Mouse (Mus musculus): ENCODE results near the gene Serpina3m.
A peak's percentile ranks its signal among the peaks of the same experiment; 100 is the strongest.
"Not testable (repeated sequence)": the region's sequence is repeated elsewhere in the genome, so short reads cannot be mapped to it uniquely, and the experiment has no call there.

Serpina3m gene

DNA sequence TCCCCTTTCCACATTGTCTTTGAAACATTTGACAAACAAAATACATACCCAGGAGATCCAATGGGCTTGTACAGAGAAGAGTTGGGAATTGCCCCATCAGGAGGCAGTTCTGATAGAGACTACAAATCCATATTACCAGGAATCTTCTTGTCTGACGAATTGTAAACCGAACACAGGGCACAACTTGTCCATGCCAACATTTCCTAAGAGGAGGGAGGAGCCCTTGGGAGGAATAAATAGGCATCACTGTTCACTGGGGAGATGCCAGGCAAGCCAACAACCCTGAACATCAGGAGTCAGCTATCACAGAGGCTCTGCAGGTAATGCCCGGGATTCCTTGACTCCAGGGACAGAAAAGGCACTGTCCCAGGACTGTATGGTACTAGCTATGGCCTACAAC lies at the start of gene Serpina3m, which contains the start of gene Serpina3k:
TSS of gene Serpina3m (plus strand) at position 261 of the 400 bp plus-strand sequence.
TSS of gene Serpina3k (plus strand) at position 261 of the 400 bp plus-strand sequence.
- not testable (repeated sequence) for DNase-seq (ENCODE audit: inconsistent ontology term)

GRCm38 (mm10) chr12:104289872-104290271 lies 48.4 kb upstream of the Serpina3m start:
- DNase-seq (ENCODE audit: inconsistent ontology term): no peak

DNA sequence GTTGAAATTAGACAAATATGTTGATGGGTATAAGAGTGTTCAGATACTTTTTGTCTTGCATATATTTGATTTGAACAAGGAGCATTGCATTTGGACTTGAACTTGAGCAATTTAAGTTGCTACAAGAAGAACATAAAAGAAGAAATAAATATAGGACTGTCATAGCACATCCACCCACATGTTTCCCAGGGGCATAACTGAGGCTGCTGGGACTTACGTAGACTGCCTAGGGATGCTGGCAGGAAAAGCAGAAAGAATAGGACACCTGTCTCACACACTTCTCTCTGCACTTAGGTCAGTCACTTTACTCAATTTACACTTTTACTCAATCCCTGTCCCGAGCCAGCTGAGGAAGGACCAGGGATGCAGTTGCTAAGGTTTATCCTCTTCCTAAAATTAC lies 44.3 kb upstream of the Serpina3m start:
- DNase-seq (ENCODE audit: inconsistent ontology term): no peak

GRCm38 (mm10) chr12:104298049-104298448 lies 40.2 kb upstream of the Serpina3m start:
- no peak for DNase-seq (ENCODE audit: inconsistent ontology term)

GRCm38 (mm10) chr12:104305991-104306390 lies 32.3 kb upstream of the Serpina3m start:
- no peak for DNase-seq (ENCODE audit: inconsistent ontology term)

DNA sequence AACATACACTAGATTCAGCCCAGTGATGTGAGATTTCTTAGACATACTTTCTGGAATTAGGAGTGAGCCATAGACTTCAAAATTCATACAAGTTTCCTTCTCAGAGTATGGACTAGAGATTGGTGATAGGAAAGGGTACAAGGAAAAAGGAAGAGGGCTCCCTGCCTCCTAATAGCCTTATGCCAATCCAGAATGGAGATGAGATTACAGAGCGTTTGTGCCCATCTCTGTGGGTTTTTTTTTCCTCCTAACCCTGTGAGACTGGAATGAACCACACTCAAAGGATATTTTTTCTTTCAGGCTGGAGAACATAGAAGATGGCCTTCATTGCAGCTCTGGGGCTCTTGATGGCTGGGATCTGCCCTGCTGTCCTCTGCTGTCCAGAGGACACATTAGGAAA lies 24.0 kb upstream of the Serpina3m start, which contains the start of gene Serpina3j:
TSS of gene Serpina3j (plus strand) at position 301 of the 400 bp plus-strand sequence.
- DNase-seq (ENCODE audit: inconsistent ontology term): no peak

DNA sequence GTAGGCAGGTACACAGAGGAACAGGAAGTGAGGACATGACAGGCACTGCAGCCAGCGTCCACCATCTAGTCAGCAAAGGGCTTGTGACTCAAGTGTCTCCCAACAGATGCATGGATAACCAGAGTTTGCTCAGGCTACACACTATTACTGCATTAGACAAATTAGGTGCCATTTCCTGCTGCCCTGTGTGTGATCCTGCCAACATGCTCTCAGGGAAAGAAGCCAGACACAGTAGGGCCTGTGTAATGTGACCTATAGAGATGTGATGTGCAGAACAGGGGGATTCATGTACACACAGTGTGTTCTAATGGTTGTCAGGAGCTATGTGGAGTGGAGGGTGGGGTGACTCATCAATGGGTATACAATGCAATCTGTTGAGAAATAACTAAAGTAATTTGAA lies 15.8 kb upstream of the Serpina3m start:
- DNase-seq (ENCODE audit: inconsistent ontology term): peak; percentile 0

- DNase-seq (ENCODE audit: inconsistent ontology term): no peak
Observed at GRCm38 (mm10) chr12:104331701-104332100, 6.6 kb upstream of the Serpina3m start.

- DNase-seq (ENCODE audit: inconsistent ontology term): not testable (repeated sequence)
Observed at GRCm38 (mm10) chr12:104336873-104337272, 1.4 kb upstream of the Serpina3m start.

DNA sequence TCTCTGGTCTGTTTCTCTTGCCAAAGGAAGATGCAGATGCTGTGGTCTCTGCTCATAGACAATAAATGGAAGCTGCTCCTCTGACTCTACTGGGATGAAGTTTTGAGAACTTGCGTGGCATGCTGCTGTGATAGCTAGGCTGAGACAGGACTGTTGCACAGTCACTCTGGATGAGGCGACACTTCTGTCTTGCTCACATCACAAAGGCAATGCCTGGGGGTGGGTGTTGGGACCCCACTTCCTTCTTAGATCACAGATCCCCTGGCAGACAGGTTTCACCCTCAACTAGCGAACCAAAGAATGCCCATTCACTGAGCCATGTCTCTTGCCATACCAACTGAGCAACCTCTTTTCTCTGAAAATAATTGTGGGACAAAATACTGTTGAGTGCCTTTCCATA lies 419 bp downstream of the Serpina3m start:
- no peak for DNase-seq (ENCODE audit: inconsistent ontology term)

DNA sequence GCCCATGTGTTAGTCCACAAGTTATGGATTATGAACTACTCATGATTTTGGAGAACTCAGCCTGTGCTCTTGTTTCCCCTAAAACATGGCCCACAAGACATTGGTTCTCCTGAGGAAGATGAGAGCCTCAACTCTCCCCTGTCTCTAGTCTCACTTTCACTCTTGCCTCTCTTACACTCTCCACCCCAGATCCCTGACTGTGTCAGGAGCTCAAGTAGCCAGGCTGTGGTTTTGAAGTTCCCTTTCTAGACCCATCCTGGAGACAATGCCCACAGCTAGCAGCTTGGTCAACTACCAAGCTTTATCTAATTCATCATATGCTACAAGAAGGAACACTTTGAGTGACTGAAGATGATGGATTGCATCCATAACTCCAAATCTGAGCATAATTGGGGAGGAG lies 4.2 kb downstream of the Serpina3m start:
- DNase-seq (ENCODE audit: inconsistent ontology term): not testable (repeated sequence)

DNA sequence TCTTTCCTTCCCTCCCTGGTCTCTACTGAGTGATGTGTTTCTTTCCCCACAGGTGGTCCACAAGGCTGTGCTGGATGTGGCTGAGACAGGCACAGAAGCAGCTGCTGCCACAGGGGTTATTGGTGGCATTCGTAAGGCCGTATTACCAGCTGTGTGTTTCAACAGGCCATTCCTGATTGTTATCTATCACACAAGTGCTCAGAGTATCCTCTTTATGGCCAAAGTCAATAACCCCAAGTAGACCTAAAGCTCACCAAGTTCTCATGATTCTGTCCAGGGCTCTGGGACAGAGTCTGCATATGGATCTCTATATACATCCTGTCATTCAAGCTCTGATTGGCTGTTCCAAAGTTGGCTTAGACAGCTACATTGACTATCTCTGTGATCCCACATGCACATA lies 6.9 kb downstream of the Serpina3m start:
- DNase-seq (ENCODE audit: inconsistent ontology term): no peak

GRCm38 (mm10) chr12:104345707-104346106 lies 7.4 kb downstream of the Serpina3m start:
- no peak for DNase-seq (ENCODE audit: inconsistent ontology term)

DNA sequence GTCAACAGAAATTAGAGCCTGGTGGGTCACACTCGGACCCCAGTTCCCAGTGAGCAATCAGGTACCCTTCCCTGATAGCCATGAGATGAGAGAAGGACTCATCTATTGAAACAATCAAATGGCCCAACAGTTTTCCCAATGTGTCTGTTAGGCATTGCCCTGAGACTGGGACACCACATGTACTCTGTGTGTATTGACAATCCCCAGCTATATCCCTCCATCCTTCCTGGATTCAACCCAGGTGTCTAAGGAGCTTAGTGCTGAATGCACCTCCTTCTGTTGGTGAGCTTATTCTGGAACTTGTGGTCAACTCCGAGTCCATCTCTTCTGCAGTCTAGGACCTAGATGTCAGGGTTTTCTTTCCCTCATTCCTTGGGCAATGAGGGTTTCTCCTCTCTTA lies 8.8 kb downstream of the Serpina3m start:
- DNase-seq (ENCODE audit: inconsistent ontology term): no peak

- DNase-seq (ENCODE audit: inconsistent ontology term): peak; percentile 40
Observed at GRCm38 (mm10) chr12:104351812-104352211, 13.5 kb downstream of the Serpina3m start.

GRCm38 (mm10) chr12:104356006-104356405 lies 17.7 kb downstream of the Serpina3m start:
- no peak for DNase-seq (ENCODE audit: inconsistent ontology term)

GRCm38 (mm10) chr12:104369986-104370385 lies 31.7 kb downstream of the Serpina3m start:
- DNase-seq (ENCODE audit: inconsistent ontology term): no peak

DNA sequence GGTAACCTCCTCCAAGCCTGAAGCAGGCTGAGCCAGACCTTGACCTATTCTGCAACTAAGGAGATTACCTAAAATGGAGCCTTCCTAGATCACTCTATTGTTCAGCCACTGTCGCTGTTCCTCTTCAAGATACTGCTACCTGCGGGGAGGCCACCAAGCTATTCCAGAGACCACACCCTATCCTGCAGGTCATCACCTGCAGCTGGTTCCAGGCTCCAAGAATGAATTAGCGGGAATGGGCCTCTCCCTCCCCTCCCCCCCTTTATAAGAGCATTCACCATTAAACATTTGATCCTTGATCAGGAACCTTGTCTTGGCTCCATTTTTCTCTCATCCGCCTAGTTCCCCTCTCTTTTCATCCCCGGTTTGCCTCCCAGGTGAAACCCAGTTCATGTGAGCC lies 38.9 kb downstream of the Serpina3m start:
- DNase-seq (ENCODE audit: inconsistent ontology term): not testable (repeated sequence)

DNA sequence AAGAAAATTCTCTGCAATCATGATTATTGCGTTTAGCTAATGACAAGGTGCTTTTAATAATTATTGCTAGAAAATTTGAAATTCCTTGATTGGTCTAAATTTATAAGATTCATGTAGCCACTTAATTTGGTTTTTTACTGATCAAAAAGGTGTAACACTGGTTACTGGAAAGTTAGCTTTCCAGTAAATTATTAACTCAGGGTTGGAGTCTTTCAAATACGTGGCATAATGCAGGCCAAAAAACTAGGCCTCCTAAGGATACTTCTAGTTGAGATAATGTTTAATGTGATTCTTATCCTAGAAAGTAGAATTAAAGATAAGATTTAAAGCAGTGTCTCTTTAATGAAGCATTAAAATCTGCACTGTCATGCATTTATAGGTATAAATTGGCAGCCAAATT lies 40.1 kb downstream of the Serpina3m start:
- DNase-seq (ENCODE audit: inconsistent ontology term): not testable (repeated sequence)

DNA sequence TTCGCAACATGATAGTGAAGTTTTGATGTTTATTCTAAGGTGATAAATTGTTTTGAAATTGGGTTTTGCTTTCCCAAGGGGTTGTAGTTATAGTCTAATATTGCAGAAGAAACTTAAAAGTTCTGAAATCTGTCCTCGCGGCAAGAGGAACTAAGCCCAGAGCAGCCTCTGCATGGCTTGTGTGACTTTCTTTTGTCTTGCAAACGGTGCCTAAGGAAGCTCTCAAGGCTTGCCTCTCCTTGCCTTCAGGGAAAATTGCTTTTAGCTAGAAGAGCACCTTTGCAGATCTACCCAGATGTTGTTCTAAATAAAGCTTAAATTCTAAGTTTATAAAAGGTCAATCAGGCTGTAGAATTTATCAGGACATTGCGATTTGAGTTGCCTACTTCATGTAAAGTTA lies 40.5 kb downstream of the Serpina3m start:
- DNase-seq (ENCODE audit: inconsistent ontology term): not testable (repeated sequence)

DNA sequence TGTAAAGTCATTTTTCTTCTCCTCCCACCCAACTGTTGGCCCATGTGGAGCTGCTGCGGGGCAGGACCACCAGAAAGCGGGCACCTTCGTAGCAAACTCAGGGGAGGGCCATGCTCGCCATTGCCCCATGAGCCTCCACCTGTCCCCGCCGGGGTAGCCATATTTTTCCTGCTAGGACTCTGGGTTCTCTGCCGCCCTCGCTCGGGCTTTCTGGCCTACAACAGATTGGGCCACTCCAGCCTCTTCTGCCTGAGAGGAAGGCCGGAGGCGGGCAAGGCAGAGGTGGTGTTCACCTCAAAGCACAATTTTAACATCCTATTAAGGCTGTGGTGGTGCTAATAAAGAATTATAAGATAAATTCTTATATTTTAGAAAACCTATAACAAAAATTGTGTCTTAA lies 41.6 kb downstream of the Serpina3m start:
- no peak for DNase-seq (ENCODE audit: inconsistent ontology term)

GRCm38 (mm10) chr12:104381071-104381604 lies 42.9 kb downstream of the Serpina3m start:
- not testable (repeated sequence) for DNase-seq (ENCODE audit: inconsistent ontology term)

DNA sequence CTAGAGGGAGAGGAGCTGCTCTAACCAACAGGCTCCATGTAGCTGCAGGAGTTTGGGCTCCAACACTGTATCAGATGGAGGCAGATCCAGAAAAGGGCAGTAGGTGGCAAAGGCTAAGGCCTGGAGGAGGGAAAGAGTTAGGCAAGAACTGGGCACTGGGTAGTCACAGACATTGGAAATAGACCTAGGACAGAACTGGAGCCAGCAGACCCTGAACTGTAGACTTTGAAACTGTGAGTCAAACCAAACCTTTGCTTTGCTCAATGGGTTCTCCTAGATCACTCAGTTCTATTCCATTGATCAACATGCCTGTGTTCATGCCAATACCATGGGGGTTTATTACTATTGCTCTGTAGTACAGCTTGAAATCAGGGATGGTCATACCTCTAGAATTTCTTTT lies 47.7 kb downstream of the Serpina3m start:
- not testable (repeated sequence) for DNase-seq (ENCODE audit: inconsistent ontology term)

- DNase-seq (ENCODE audit: inconsistent ontology term): not testable (repeated sequence)
Observed at GRCm38 (mm10) chr12:104386878-104387277, 48.6 kb downstream of the Serpina3m start.

All from Muller cell, postnatal 12 days (primary cell).